Mouse (Mus musculus) ovary, postnatal 14 days (tissue): Measurements from ENCODE around the gene Iqschfp.
"Not testable (repeated sequence)": the region's sequence is repeated elsewhere in the genome, so short reads cannot be mapped to it uniquely, and the experiment has no call there.

Experiments used
- DNase-seq: peaks from one replicate; pipeline ENCODE4 v3.0.0; 2022; ENCODE audit warnings: low spot score

Iqschfp gene

DNA sequence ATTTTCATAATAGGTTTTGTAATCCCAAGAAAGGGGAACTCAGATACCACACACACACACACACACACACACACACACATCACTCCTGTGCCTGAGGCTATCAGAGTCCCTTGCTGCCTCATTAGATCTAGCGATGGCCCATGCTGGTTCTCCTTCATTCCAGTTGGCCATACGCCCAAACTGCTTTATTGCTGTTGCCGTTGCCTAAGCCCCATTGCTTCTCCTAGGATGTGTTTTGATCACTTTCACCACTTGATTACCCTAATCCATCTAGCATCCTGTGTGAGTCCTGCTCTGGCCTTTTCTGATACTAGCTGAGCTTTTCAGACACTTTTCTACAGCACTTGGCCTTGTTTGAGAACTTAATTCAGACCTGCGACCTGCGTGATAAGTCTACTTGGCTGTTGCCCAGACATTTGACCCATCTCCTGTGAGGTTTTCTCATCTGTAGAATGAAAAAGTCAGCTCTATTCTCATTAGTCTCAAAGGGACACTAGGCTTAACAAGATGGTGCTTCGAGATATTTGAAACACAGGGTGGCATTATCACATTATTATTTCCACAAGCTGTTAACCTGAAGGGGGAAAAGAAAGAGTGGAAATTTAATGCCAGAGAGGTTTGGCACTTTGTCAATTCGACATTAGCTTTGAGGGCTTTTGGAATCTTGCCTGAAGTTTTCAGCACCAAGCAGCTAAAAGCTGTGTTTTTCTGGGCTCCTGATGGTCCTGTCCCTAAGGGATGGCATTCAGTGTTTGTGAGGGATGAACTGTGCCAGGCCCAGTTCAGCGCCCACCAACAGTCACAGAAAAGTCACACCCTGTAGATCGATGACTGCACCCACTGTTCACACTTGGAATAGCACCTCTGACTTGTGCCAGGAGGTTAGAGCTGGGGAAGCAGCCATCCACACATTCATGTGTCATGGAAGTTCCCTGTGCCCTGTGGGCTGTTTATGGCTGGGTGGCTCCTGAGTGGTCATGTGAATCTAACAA is 179.7 kb downstream of the Iqschfp start:
- DNase-seq = no peak

DNA sequence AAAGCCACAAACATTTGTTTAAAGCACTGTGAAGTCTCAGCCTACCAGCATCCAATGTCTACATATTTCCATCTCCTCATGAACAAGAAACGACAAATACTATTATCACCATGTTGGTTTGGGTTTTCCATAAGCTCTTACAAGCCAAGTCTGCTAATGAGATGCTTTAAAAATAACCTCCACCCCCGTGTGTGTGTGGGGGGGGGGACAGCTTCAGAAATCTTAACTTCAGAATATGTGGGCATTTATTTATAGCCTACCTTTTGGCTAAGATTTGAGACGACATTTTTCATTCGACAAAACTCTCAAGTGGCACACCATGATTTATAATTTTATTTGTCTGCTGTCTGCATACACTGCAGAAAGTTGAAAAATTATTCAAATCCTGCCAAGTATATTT is 185.4 kb downstream of the Iqschfp start:
- no peak for DNase-seq

DNA sequence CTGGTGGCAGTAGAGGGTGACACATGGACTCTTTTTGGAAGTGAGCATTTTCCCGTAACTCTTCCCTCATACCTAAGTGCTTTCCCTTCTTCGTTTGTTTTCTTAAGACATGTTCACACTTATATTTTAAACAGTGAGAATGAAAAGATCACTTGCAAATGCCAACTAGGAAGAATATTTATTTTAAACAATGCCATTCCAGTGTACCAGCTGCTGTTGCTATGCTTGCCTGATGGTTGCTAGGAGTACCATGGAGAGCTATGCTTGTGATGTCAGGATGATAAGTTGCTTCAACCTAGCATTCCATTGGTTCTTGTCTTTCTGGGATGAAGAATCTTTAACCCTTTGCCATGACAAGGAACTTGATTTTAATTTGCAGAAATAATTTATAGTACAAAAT is 193.0 kb downstream of the Iqschfp start:
- no peak for DNase-seq

DNA sequence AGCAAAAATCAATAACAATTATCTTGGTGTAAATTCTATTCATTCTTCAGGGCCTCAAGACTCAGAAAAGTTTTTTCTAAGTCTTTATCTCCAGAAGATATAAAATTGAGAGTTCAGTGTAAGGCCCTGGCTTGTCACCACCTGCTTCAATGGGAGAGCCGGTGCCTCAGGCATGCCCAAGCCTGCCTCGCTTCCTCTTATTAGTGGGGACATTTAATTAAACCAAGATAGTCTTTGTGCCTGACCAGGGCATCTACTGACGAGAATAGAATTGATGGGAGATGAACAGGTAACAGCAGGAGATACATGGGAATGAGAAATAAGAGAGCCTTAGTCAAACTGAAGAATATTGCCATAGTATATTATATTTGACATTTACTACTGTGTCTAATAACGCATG is 200.1 kb downstream of the Iqschfp start:
- DNase-seq = no peak

DNA sequence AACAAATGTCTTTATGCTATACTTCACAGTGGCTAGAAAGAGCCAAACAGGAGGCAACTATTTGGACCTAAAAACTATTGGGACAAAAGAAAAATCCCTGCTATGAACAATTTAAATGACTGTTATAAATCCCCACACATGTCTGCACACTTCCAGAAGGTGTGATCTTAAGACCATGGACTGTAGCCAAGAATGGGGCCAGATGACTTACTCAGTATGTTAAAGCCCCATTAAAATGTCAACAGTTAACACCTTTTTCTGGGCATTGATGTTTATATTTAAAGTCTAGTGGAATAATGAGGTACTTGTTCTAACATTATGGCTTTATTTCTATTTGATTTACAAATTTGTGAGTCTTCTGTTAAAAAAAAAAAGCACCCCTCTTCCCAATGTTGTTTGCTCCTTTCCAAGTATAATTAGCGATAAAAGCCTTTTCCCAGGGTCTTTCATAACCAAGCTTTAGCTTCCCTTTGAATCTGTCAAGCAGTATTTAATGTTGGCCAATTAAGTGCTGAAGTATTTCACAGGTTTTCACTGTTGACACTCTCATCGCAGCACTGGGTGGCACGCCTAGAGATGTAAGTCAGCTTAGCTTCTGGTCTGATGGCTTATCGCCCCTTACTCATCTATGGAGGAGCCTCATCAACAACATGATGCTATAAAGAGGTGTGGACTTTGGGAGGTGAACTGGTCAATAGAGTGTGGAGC is 204.8 kb downstream of the Iqschfp start:
- no peak for DNase-seq

DNA sequence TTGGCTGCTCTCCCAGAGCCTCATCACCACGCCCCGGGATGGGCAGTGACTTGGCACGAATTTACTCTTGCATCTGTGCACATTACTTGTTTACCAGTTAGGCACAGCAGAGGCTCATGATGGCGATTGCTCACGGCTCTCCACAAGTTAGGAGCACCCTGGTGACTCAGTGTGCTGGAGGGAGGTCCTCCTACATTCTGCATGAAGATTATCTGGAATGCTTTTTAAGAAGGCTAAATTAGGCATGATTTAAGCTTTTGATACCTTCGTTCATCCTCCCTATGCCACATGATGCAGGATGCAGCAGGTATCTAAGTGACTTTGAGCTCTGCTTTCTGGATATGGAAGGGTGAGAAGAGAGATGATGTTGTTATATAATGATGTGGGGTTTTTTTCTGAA is 207.5 kb downstream of the Iqschfp start:
- DNase-seq = not testable (repeated sequence)

DNA sequence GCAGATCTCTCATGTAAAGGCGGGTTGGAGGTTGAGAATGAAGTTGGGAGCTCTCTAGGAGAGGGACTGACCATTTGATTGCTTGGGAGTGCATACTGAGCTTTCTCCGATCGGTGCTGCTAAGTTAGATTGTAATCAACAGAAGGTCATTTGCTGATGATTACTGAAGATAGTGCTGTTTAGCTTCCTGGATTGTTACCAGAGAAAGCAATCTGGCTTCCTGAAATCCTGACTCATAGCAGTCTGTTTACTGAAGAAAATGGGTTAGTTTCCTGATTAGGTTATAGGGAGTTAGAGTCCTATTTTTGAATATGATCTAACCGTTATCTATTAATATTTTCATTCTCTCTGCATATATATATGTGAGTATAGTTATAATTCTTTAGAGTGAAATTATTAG is 209.3 kb downstream of the Iqschfp start:
- DNase-seq = no peak

DNA sequence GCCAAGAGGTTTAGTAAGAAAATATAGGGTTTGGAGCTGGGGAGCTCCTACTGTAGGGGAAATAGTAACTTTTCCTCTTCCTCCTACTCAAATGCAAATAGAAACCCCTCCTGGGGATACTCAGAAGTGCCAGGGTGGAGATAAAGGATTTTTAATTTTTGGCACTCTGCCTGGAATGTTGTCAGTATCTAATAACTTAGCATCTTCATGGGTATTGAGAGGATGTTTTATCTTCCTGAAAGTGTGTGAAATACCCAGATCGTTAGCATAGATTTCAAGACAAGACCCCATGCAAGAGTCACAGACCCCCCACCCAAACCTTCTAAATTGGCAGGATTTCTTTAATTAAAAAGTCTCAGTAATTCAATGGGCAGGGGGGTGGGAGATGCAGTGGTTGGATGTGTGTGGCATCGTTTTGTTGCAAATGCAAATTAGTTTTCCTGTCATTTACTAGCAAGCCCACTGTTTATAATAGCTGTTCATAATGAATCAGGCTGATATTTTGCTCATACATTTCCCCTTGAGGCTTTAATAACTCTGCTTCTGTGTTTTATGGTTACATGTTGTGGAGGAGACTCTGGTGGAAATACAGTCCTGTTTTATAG is 213.2 kb downstream of the Iqschfp start:
- no peak for DNase-seq

DNA sequence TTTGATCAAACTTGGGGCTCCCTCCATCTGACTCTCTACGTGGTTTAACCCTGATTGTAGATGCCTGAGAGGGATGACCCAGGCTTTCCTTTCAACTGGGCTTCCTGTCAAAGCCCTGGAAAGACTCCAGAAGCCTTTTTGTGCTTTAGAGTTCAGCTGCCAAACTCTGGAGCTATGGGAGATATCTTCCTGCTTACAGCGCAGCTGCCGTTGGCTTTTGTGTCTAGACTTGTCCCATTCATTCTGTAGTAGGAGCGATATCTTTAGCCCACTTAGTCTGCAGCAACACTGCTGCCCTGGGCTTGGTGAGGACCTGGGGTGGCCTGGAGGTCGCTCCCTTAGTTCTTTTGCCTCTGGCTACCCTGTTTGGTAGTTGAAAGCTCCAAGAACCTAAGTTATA is 229.3 kb downstream of the Iqschfp start:
- DNase-seq = no peak

DNA sequence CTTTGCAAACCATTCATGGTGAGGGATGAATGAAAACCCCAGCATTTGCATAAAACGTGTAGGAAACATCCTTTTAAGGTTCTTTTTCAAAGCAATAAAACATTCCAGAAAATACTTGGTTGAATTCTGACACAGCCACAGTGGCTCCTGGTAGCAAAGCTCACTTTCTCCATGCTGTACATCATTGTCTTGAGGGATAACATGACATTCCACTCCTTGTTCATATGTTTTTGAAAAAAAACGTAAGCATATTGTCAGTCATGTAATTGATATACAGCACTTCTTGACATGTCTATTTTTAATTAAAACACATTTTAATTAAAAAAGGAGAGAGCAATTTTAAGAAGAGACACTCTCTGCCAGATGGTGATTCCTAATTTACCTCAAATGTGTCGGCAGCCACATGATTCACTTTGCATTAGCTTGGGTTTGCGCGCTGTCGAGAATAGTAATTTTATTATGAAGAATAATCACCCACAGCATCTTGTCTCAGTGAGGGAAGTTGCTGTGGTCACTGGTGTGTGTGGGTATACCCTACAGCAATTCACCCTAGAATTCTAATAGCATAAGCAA is 234.3 kb downstream of the Iqschfp start:
- no peak for DNase-seq

DNA sequence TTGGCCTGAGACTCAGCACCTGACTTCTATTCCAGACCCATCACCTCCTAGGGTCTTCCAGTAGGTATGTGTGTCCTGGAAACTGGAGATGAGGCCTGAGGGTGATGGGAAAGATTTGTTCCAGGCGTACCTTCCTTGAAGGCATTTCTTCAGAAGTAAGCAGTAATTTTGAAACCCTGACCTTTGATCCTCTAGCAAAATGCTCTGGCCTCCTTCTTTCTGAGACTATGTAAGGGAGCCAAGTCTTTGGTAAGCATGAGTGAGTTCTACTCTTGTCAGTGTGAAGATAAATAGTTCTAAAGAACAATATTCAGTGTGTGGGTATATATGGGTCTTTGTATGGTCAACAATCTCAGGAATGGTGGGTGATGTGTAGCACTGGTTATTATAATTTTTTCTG is 238.4 kb downstream of the Iqschfp start:
- DNase-seq = no peak

DNA sequence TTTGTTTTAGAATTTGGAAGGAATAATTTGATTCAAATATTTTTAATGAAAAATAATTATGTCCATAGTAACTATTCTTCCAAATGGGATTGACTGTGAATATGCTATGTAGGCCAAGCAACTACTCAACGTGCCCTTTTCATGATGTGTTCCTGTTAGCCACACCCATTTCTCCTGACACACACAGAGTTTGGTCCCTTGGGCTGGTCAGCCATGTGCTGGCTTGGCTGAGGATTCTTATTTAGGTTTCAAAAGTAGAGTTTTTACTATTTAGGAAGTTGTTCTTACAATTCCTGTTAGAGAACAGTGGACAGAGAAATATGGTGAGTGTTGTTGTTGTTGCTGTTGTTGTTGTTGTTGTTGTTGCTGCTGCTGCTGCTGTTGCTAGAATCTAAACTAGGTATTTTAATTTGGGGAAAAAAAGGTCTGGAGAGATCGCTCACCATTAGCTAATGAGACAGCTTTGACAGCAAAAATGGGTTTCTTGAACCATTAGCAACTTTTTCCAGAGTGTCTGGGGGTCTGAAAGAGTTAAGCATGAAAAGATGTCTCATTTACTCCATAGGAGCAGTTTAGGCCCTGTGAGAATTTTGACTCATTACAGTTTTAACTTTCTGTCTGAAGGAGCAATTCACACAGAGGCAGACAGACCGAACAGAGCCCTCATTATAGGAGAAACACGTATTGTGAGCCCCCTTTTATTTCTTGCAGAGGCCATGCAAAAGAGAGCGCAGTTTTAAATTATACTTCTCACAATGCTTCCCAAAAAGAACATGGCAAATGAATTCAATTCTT is 247.0 kb downstream of the Iqschfp start:
- DNase-seq = no peak

DNA sequence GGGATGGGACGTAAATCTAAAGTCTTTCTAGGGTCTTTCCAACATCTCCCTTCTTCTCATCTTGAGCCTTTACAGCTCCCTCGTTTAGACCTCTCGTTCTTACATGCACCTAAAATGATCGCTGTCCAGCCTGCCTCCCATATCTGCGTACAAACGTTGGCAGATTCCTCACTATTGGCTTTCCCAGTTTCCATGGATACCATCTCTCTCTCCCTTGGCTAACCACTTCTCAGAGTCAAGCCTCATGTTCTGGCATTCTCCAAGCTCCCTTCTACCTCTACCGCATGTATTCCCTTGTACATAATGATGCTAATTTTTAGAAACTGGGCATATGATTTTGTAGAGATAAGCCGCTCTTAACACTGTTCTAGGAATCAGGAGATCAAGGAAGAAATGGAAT is 258.7 kb downstream of the Iqschfp start:
- no peak for DNase-seq

DNA sequence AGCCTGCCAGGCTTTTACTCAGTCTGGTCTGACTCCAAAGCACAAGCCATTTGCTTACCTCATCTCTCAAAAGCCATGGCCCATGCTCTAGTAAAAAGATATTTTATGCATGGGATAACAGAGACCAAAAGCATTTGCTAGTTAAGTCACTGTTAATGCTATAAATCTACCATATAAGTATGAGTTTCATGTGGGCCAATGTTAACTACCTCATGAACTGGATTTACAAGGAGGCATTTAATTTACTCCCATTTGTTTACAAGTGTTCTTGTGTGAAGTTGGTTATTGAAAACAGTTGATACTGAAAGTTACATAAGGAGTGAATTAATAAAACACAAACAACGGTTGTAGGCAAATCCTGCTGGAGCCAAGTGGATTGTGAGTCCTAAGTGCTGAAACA is 268.1 kb downstream of the Iqschfp start:
- no peak for DNase-seq

DNA sequence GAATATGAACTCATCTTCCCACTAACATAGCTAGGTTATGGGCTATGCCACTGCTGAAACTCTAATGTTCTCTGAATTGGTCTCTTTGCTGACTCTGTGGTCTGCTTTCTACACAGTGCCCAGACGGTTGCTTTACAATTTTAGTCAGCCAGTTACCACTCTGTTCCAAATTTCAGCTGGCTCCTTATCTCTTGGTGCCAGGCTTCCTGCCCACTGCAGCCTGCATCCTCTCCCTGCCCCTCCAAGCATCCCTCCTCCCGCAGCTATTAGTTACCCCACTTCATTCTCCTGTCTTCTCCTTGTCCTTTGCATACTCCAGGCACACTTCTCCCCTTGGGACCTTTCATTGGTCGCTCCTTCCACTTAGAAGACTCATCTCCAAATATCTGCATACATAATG is 268.7 kb downstream of the Iqschfp start:
- no peak for DNase-seq

DNA sequence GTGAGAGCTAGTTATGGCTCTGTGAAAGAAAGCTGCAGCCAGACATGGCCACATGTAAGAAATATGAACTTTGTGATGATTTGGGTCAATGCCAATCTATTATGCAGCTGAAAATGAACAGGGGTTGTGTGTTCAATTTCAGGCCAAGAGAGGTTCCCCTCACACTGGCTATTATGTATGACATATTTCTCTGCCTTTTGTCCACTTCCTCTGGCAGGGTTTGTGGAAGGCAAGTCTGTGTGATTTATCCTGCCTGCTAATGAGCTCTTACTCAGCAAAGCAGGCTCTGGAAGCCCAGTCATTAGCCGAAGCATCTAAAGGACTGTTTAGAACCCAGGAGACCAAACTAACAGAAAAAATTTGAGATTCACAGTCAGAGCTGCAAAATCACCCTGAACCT is 286.2 kb downstream of the Iqschfp start:
- DNase-seq = no peak

DNA sequence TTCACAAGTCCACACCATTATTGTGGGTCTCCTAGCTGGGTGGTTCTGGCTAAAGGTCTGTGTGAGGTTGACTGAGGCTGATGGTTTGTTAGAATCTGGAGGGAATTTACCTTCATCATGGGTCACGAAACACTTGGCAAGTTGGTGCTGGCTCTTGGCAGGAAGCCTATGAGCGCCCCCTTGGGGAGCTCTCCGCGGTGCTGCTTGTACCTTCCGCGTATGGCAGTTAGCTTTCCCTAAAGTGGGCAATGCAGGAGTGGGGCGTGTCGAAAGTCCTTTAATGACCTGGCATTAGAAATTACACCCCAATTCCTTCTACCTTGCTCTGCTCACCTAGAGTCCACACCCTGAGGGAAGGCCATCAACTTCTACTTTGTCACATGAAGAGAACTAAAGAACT is 295.4 kb downstream of the Iqschfp start:
- no peak for DNase-seq

DNA sequence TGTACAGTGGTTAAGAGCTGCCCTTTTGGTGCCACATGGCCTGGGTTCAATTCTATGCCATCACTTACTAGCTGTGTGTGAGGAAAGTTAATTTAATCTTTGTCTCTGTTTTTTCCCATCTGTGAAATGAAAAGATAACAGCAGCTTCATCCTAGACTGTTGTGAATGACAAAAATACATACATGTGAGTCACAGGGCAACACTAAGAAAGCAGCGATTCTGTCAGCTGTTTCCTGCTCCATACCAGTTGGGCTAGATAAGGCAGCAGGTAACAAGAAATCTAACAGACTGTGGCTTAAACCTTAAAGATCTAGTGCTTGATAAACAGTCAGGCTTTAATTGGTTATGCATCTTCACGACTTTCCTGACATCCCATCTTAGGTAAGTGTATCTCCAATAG is 297.1 kb downstream of the Iqschfp start:
- no peak for DNase-seq

DNA sequence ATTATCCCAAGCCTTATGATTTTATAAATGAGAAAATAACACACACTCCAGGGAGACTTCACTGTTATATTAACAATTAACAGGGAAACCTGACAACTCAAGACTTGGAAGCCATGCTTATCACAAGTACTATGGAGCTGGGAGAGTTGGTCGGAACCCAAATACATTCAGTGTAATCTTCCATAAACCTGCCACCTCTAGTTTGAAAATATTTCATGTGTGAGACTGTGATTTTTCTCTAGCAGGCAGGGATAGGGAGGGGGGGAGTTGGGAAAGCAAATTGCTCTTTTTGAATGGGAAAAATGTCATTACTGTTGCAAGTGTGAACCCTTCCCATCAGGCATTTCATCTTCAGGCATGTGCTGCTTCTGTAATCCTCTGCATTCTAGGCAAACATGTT is 304.9 kb downstream of the Iqschfp start:
- no peak for DNase-seq

DNA sequence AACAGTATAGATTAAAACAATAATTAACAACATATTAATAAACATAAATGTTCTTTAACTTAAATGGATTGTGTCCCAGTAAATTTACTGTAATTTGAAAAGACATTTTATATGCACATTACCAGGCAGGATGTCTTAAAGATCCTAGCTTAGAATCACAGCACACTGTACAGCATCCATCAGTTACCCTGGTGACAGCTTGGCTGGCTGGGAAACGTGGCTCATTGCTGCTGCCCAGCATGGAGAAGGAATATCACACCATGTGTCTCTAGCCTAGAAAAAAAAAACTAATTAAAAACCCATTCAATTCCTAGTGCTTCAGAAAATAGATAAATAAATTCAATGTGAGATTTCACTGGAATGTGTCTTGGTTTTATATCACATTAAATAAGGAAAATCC is 309.2 kb downstream of the Iqschfp start:
- no peak for DNase-seq

DNA sequence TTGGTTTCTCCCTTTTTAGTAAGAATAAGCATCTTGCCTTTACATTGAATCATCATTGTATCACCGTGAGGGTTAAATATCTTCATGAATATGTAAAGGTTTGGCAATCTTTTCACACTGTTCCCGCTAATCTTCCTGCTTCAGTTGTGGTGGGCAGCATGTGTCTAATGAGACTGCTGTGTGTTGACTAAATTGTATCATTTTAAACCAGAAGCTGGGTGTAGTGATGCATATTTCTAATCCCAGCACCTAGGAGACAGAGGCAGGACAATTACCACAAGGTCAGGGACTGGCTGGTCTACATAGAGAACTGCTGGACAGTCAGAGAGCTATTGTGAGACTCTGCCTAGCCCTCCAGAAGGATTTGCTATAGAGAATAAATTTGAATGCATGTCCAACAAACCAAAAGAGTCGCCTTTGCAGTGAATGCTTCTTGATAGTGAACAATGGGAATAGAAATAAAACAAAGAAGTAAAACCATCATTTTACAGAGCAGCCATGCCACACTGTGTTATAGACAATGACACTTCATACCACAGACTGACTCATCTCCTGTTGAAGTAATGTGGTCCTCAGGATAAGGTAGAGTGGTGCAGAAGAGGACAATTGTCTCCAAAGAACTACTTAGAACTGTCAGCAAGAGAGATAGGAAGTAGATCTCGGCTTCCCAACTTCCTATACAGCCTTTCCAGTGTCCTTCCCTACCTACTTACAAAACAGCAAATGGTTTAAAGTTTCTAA is 310.3 kb downstream of the Iqschfp start:
- DNase-seq = no peak
